Mouse (Mus musculus) kidney, postnatal 0 days (tissue): ENCODE data around the gene Trp73. TPM values are rescaled to one million over a fixed set of nuclear protein-coding genes. Genes with fewer than 3 reads are reported as not detected.

Experiments used
- ATAC-seq: fragments of 200-750 bp; cut with Nextera tagmentation; replicated peaks from 2 replicates; pipeline ENCODE4 v1.8.0; 2017; ENCODE audit warnings: low read depth, moderate number of reproducible peaks, moderate TSS enrichment, moderate library complexity; ENCODE audit not compliant: low FRiP score
- DNase-seq: peaks from one replicate; pipeline ENCODE4 v3.0.0-alpha.2; 2016; ENCODE audit warnings: low spot score
- H3K27ac ChIP-seq: fragments of 300-500 bp; sonication (generic); 2 replicates; pipeline ENCODE4 v1.5.1; 2014; ENCODE audit warnings: mild to moderate bottlenecking
- H3K27me3 ChIP-seq: fragments of 300-500 bp; sonication (generic); 2 replicates; pipeline ENCODE4 v1.6.1; 2014; ENCODE audit warnings: low read length, mixed read lengths; ENCODE audit not compliant: insufficient read depth
- H3K36me3 ChIP-seq: fragments of 300-500 bp; sonication (generic); 2 replicates; pipeline ENCODE4 v1.6.1; 2014; ENCODE audit warnings: low read length, mixed read lengths; ENCODE audit not compliant: insufficient read depth
- H3K4me1 ChIP-seq: fragments of 300-500 bp; sonication (generic); replicated peaks from 2 replicates; pipeline ENCODE4 v1.6.1; 2014; ENCODE audit warnings: antibody characterized with exemption, low read length, mixed read lengths; ENCODE audit not compliant: insufficient read depth
- H3K4me2 ChIP-seq: fragments of 300-500 bp; sonication (generic); 2 replicates; pipeline ENCODE4 v1.6.1; 2014; ENCODE audit warnings: mild to moderate bottlenecking, low read length, moderate library complexity, mixed read lengths
- H3K4me3 ChIP-seq: fragments of 300-500 bp; sonication (generic); replicated peaks from 2 replicates; pipeline ENCODE4 v1.5.1; 2014; ENCODE audit warnings: low read depth, low read length
- H3K9ac ChIP-seq: fragments of 300-500 bp; sonication (generic); 2 replicates; pipeline ENCODE4 v1.6.1; 2014; ENCODE audit warnings: low read depth, low read length
- H3K9me3 ChIP-seq: fragments of 300-500 bp; sonication (generic); replicated peaks from 2 replicates; pipeline ENCODE4 v1.6.1; 2016; ENCODE audit warnings: low read length, inconsistent platforms, mixed read lengths
- CTCF ChIP-seq: IDR thresholded peaks from 2 replicates; pipeline ENCODE4 v1.5.1; 2016; ENCODE audit warnings: antibody characterized with exemption, low read depth, mild to moderate bottlenecking, moderate library complexity
- WGBS: fragments of 180-500 bp; shearing (Covaris S2); extraction: QIAGEN DNeasy Blood & Tissue Kit; methylation state at CpG from one replicate; pipeline ENCODE4 v1.1.7; 2014; 5-methylcytosine and 5-hydroxymethylcytosine counted together
- polyA plus RNA-seq: library from polyadenylated mRNA; unstranded; fragments of >200 nt; fragmentation: Nextera tagmentation; extraction: Ambion mirVana; gene quantifications from 2 replicates; pipeline ENCODE4 v1.2.1, GENCODE M21; 2015

The Trp73 gene
- polyA plus RNA-seq, 1 experiment from 2014 or later = 0.25 TPM

- TF ChIP-seq CTCF = no peak
- Histone ChIP-seq H3K27ac (no peak overlapping the region), H3K4me1 (no peaks in the 10 kb centered on the region), H3K36me3 (no peaks in the 10 kb centered on the region), H3K4me2 (no peak overlapping the region), H3K4me3 (no peak overlapping the region), H3K9ac (no peak overlapping the region), H3K27me3 (no peaks in the 10 kb centered on the region), H3K9me3 (no peaks in the 10 kb centered on the region)
- no peak for ATAC-seq
- WGBS = 22% methylated on average over 6 of the region's 6 CpGs
- DNase-seq = no peak
Measured at GRCm38 (mm10) chr4:154096111-154096510, 43.9 kb downstream of the Trp73 start.

- H3K4me3 ChIP-seq = no peak overlapping the region
- no peaks in the 10 kb centered on the region for H3K4me1 ChIP-seq
- DNase-seq (peak; percentile 25), ATAC-seq (no peak)
- no peaks in the 10 kb centered on the region for H3K36me3 ChIP-seq
- H3K27me3 ChIP-seq = no peaks in the 10 kb centered on the region
- no peaks in the 10 kb centered on the region for H3K9me3 ChIP-seq
- H3K27ac ChIP-seq = no peak overlapping the region
- peak; percentile 55 for TF ChIP-seq CTCF
- no peak overlapping the region for H3K4me2 ChIP-seq
- H3K9ac ChIP-seq = no peak overlapping the region
- WGBS = 21% methylated on average over 9 of the region's 9 CpGs
Measured at GRCm38 (mm10) chr4:154093210-154093609, 46.8 kb downstream of the Trp73 start.

GRCm38 (mm10) chr4:154091356-154091755 lies 48.7 kb downstream of the Trp73 start:
- WGBS = 48% methylated on average over 8 of the region's 8 CpGs
- Histone ChIP-seq H3K36me3 (no peaks in the 10 kb centered on the region), H3K27me3 (no peaks in the 10 kb centered on the region), H3K4me1 (no peaks in the 10 kb centered on the region), H3K9ac (no peak overlapping the region), H3K27ac (no peak overlapping the region), H3K9me3 (no peaks in the 10 kb centered on the region), H3K4me2 (no peak overlapping the region), H3K4me3 (no peak overlapping the region)
- TF ChIP-seq CTCF = no peak
- ATAC-seq (no peak), DNase-seq (no peak)

GRCm38 (mm10) chr4:154089205-154089604 lies 50.8 kb downstream of the Trp73 start:
- H3K36me3 ChIP-seq = no peaks in the 10 kb centered on the region
- no peak overlapping the region for H3K4me2 ChIP-seq
- ATAC-seq (no peak), DNase-seq (no peak)
- no peaks in the 10 kb centered on the region for H3K4me1 ChIP-seq
- no peak overlapping the region for H3K4me3 ChIP-seq
- no peak overlapping the region for H3K9ac ChIP-seq
- no peak for TF ChIP-seq CTCF
- H3K27me3 ChIP-seq = no peaks in the 10 kb centered on the region
- WGBS = 50% methylated on average over 5 of the region's 5 CpGs
- no peak overlapping the region for H3K27ac ChIP-seq
- no peaks in the 10 kb centered on the region for H3K9me3 ChIP-seq

GRCm38 (mm10) chr4:154086436-154086835 lies 53.6 kb downstream of the Trp73 start:
- TF ChIP-seq CTCF = no peak
- no peak overlapping the region for H3K4me3 ChIP-seq
- H3K9me3 ChIP-seq = no peaks in the 10 kb centered on the region
- no peaks in the 10 kb centered on the region for H3K4me1 ChIP-seq
- H3K4me2 ChIP-seq = no peak overlapping the region
- H3K27ac ChIP-seq = no peak overlapping the region
- ATAC-seq (no peak), DNase-seq (no peak)
- 83% methylated on average over 8 of the region's 8 CpGs for WGBS
- H3K36me3 ChIP-seq = no peaks in the 10 kb centered on the region
- H3K27me3 ChIP-seq = 0 out of 2 replicates have a peak, but pooled peaks cover 4% of the 10 kb centered on the region
- H3K9ac ChIP-seq = no peak overlapping the region

GRCm38 (mm10) chr4:154085856-154086255 lies 54.2 kb downstream of the Trp73 start:
- no peak overlapping the region for H3K9ac ChIP-seq

GRCm38 (mm10) chr4:154081974-154082373 lies 58.0 kb downstream of the Trp73 start:
- Histone ChIP-seq H3K4me1 (no peaks in the 10 kb centered on the region), H3K27ac (no peak overlapping the region), H3K9ac (no peak overlapping the region), H3K27me3 (peaks cover 18% of the 10 kb centered on the region; the same call in 1 of the 2 replicates), H3K36me3 (no peaks in the 10 kb centered on the region), H3K9me3 (no peaks in the 10 kb centered on the region), H3K4me2 (no peak overlapping the region), H3K4me3 (no peak overlapping the region)
- DNase-seq (no peak), ATAC-seq (no peak)
- TF ChIP-seq CTCF = no peak
- WGBS = 6% methylated on average over 1 of the region's 1 CpGs

More at GRCm38 (mm10) chr4:154085856-154086255, 54.2 kb downstream of the Trp73 start:
- no peak for TF ChIP-seq CTCF
- 77% methylated on average over 3 of the region's 3 CpGs for WGBS
- ATAC-seq (no peak), DNase-seq (no peak)
- H3K27ac ChIP-seq = no peak overlapping the region
- no peak overlapping the region for H3K4me2 ChIP-seq
- peaks cover 9% of the 10 kb centered on the region; the same call in 1 of the 2 replicates for H3K27me3 ChIP-seq
- H3K9me3 ChIP-seq = no peaks in the 10 kb centered on the region
- no peaks in the 10 kb centered on the region for H3K36me3 ChIP-seq
- H3K4me3 ChIP-seq = no peak overlapping the region
- H3K4me1 ChIP-seq = no peaks in the 10 kb centered on the region
